Mouse (Mus musculus) gastrocnemius, postnatal 14 days (tissue): Measurements from ENCODE around the gene Efs. TPM values are rescaled to one million over a fixed set of nuclear protein-coding genes. Genes with fewer than 3 reads are reported as not detected.
"Not testable (repeated sequence)": the region's sequence is repeated elsewhere in the genome, so short reads cannot be mapped to it uniquely, and the experiment has no call there.

Experiments used
- DNase-seq: peaks from one replicate; pipeline ENCODE4 v3.0.0; 2021; ENCODE audit warnings: mixed read lengths
- intact Hi-C: fragments of 180-260 bp; cut with DNase I; formaldehyde crosslinking; loops from one replicate; pipeline ENCODE4 v1.15.1; 2025; ENCODE audit warnings: low total_unique reads
- long read RNA-seq, 2 experiments: library from polyadenylated mRNA; stranded (forward); transcript quantifications; one replicate each; pipeline ENCODE4 v2.0.0; 2021
- total RNA-seq, 2 experiments: library from RNA; stranded (reverse); gene quantifications; 2 replicates each; pipeline ENCODE4 v1.2.3; 2021

Gene Efs
- total RNA-seq = 1 to 10 TPM; 5.1 to 7.4 TPM
- long read RNA-seq, experiment 1, partial matches to known transcripts = 1 of 3 reads
- long read RNA-seq, experiment 1, other reads (novel, unspliced or antisense) = 0 of 3 reads
- long read RNA-seq, experiment 2, partial matches to known transcripts = 3 of 5 reads
- long read RNA-seq, experiment 2, other reads (novel, unspliced or antisense) = 0 of 5 reads

- intact Hi-C loops = no loop called here
- peak; percentile 78 for DNase-seq
These were observed at the start of gene Efs for GRCm38 (mm10) chr14:54925349-54926342. Gene Efs, minus strand, starts transcription at chr14:54926126.

GRCm38 (mm10) chr14:54974068-54974791, 48.3 kb upstream of the Efs start:
- intact Hi-C loops = no loop called here
- DNase-seq = no peak

GRCm38 (mm10) chr14:54972786-54973185, 46.9 kb upstream of the Efs start:
- DNase-seq, intact Hi-C loops: not testable (repeated sequence)

- intact Hi-C loops = no loop called here
- no peak for DNase-seq
These were observed 42.4 kb upstream of the Efs start for GRCm38 (mm10) chr14:54968344-54968743.

GRCm38 (mm10) chr14:54967874-54968273, 41.9 kb upstream of the Efs start:
- no peak for DNase-seq
- intact Hi-C loops = no loop called here

- intact Hi-C loops = no loop called here
- DNase-seq = no peak
These were observed 40.5 kb upstream of the Efs start, which contains the start of gene Myh6 for GRCm38 (mm10) chr14:54966320-54966977. Gene Myh6, minus strand, starts transcription at chr14:54966927.

- intact Hi-C loops = no loop called here
These were observed 39.7 kb upstream of the Efs start for GRCm38 (mm10) chr14:54965631-54966030.

GRCm38 (mm10) chr14:54965044-54965443, 39.1 kb upstream of the Efs start:
- no peak for DNase-seq
- intact Hi-C loops = no loop called here

More at GRCm38 (mm10) chr14:54965631-54966030, 39.7 kb upstream of the Efs start:
- no peak for DNase-seq

GRCm38 (mm10) chr14:54963727-54964126, 37.8 kb upstream of the Efs start:
- DNase-seq = no peak
- intact Hi-C loops = no loop called here

GRCm38 (mm10) chr14:54962714-54963113, 36.8 kb upstream of the Efs start:
- no peak for DNase-seq
- intact Hi-C loops = no loop called here

GRCm38 (mm10) chr14:54961487-54961886, 35.6 kb upstream of the Efs start:
- intact Hi-C loops = no loop called here
- no peak for DNase-seq

GRCm38 (mm10) chr14:54960769-54961168, 34.8 kb upstream of the Efs start:
- no peak for DNase-seq
- intact Hi-C loops = no loop called here

GRCm38 (mm10) chr14:54959853-54960613, 34.1 kb upstream of the Efs start:
- DNase-seq, intact Hi-C loops: not testable (repeated sequence)

- DNase-seq = no peak
- intact Hi-C loops = no loop called here
These were observed 33.3 kb upstream of the Efs start for GRCm38 (mm10) chr14:54959197-54959596.

GRCm38 (mm10) chr14:54958503-54958902, 32.6 kb upstream of the Efs start:
- intact Hi-C loops = no loop called here
- DNase-seq = no peak

- intact Hi-C loops = no loop called here
- DNase-seq = no peak
These were observed 30.6 kb upstream of the Efs start for GRCm38 (mm10) chr14:54956533-54956932.

- intact Hi-C loops = no loop called here
These were observed 29.6 kb upstream of the Efs start for GRCm38 (mm10) chr14:54955481-54955880.

GRCm38 (mm10) chr14:54954474-54954873, 28.5 kb upstream of the Efs start:
- no peak for DNase-seq
- intact Hi-C loops = no loop called here

More at GRCm38 (mm10) chr14:54955481-54955880, 29.6 kb upstream of the Efs start:
- DNase-seq = no peak
